Mouse (Mus musculus) brain, embryonic 18.5 days (tissue): ENCODE results near the gene C77080.

Experiments used
- DNase-seq: peaks from one replicate; pipeline ENCODE4 v3.0.0-alpha.2; 2012; ENCODE audit warnings: low read depth, low spot score

C77080 gene

GRCm38 (mm10) chr4:129268698-129269097, 7.5 kb upstream of the C77080 start:
- no peak for DNase-seq

GRCm38 (mm10) chr4:129266821-129267220, 5.6 kb upstream of the C77080 start:
- no peak for DNase-seq

GRCm38 (mm10) chr4:129266191-129266590, 5.0 kb upstream of the C77080 start:
- DNase-seq, result no peak

GRCm38 (mm10) chr4:129263225-129264021, 2.2 kb upstream of the C77080 start:
- no peak for DNase-seq

GRCm38 (mm10) chr4:129260678-129261077, 526 bp downstream of the C77080 start:
- no peak for DNase-seq

GRCm38 (mm10) chr4:129259101-129259500, 2.1 kb downstream of the C77080 start:
- no peak for DNase-seq

GRCm38 (mm10) chr4:129256450-129257380, 4.5 kb downstream of the C77080 start:
- no peak for DNase-seq

- no peak for DNase-seq
Observed at GRCm38 (mm10) chr4:129254571-129254970, 6.6 kb downstream of the C77080 start.

GRCm38 (mm10) chr4:129252492-129252891, 8.7 kb downstream of the C77080 start:
- DNase-seq, result no peak

- no peak for DNase-seq
Observed at GRCm38 (mm10) chr4:129251482-129252125, 9.6 kb downstream of the C77080 start.

GRCm38 (mm10) chr4:129250759-129251481, 10.3 kb downstream of the C77080 start:
- DNase-seq, result no peak

GRCm38 (mm10) chr4:129249288-129249687, 11.9 kb downstream of the C77080 start:
- DNase-seq, result no peak

GRCm38 (mm10) chr4:129248243-129248767, 12.9 kb downstream of the C77080 start:
- no peak for DNase-seq

- no peak for DNase-seq
Observed at GRCm38 (mm10) chr4:129247381-129248242, 13.6 kb downstream of the C77080 start.

GRCm38 (mm10) chr4:129246360-129247301, 14.6 kb downstream of the C77080 start:
- DNase-seq, result no peak

- no peak for DNase-seq
Observed at GRCm38 (mm10) chr4:129244802-129245201, 16.4 kb downstream of the C77080 start.

- DNase-seq, result no peak
Observed at GRCm38 (mm10) chr4:129242761-129243160, 18.4 kb downstream of the C77080 start.

GRCm38 (mm10) chr4:129242327-129242726, 18.9 kb downstream of the C77080 start:
- no peak for DNase-seq

GRCm38 (mm10) chr4:129241898-129242297, 19.3 kb downstream of the C77080 start:
- no peak for DNase-seq
